Mouse (Mus musculus) regulatory T cell (primary cell): ENCODE measurements around the gene Stk39.

Source experiments
- in situ Hi-C: fragments of 300-600 bp; cut with MboI, MseI; formaldehyde crosslinking; loops from one replicate; pipeline ENCODE4 v1.15.1; 2025; ENCODE audit warnings: high pct_unique_total_duplicates

Gene Stk39

GRCm38 (mm10) chr2:68383964-68384363 lies 88.1 kb downstream of the Stk39 start:
- in situ Hi-C loops = no loop called here

GRCm38 (mm10) chr2:68382394-68383059 lies 89.5 kb downstream of the Stk39 start:
- in situ Hi-C loops = no loop called here

- in situ Hi-C loops = no loop called here
These were observed 90.2 kb downstream of the Stk39 start for GRCm38 (mm10) chr2:68381881-68382280.

GRCm38 (mm10) chr2:68381205-68381604 lies 90.9 kb downstream of the Stk39 start:
- in situ Hi-C loops = no loop called here

- in situ Hi-C loops = no loop called here
These were observed 92.4 kb downstream of the Stk39 start for GRCm38 (mm10) chr2:68379631-68380030.

GRCm38 (mm10) chr2:68378319-68378718 lies 93.7 kb downstream of the Stk39 start:
- in situ Hi-C loops = no loop called here

- in situ Hi-C loops = no loop called here
These were observed 94.8 kb downstream of the Stk39 start for GRCm38 (mm10) chr2:68377251-68377681.

GRCm38 (mm10) chr2:68376660-68377059 lies 95.4 kb downstream of the Stk39 start:
- in situ Hi-C loops = no loop called here

- in situ Hi-C loops = no loop called here
These were observed 97.9 kb downstream of the Stk39 start for GRCm38 (mm10) chr2:68374202-68374601.

GRCm38 (mm10) chr2:68371912-68372311 lies 100.2 kb downstream of the Stk39 start:
- in situ Hi-C loops = no loop called here

GRCm38 (mm10) chr2:68370326-68370725 lies 101.7 kb downstream of the Stk39 start:
- in situ Hi-C loops = no loop called here

- in situ Hi-C loops = no loop called here
These were observed 103.0 kb downstream of the Stk39 start for GRCm38 (mm10) chr2:68369080-68369479.

GRCm38 (mm10) chr2:68367944-68368343 lies 104.1 kb downstream of the Stk39 start:
- in situ Hi-C loops = no loop called here

GRCm38 (mm10) chr2:68366897-68367193 lies 105.2 kb downstream of the Stk39 start:
- in situ Hi-C loops = no loop called here

- in situ Hi-C loops = no loop called here
These were observed 105.8 kb downstream of the Stk39 start for GRCm38 (mm10) chr2:68366091-68366896.

GRCm38 (mm10) chr2:68365504-68365903 lies 106.6 kb downstream of the Stk39 start:
- in situ Hi-C loops = no loop called here

GRCm38 (mm10) chr2:68364181-68364900 lies 107.7 kb downstream of the Stk39 start:
- in situ Hi-C loops = no loop called here

- in situ Hi-C loops = no loop called here
These were observed 108.9 kb downstream of the Stk39 start for GRCm38 (mm10) chr2:68363159-68363558.

GRCm38 (mm10) chr2:68361701-68362100 lies 110.4 kb downstream of the Stk39 start:
- in situ Hi-C loops = no loop called here

- in situ Hi-C loops = no loop called here
These were observed 121.4 kb downstream of the Stk39 start for GRCm38 (mm10) chr2:68350621-68351020.

- in situ Hi-C loops = no loop called here
These were observed 122.3 kb downstream of the Stk39 start for GRCm38 (mm10) chr2:68349593-68350383.

- in situ Hi-C loops = no loop called here
These were observed 123.1 kb downstream of the Stk39 start for GRCm38 (mm10) chr2:68348966-68349365.
